Mouse (Mus musculus): Measurements from ENCODE around the gene Syt5. TPM values are rescaled to one million over a fixed set of nuclear protein-coding genes. Genes with fewer than 3 reads are reported as not detected.
"Not testable (repeated sequence)": the region's sequence is repeated elsewhere in the genome, so short reads cannot be mapped to it uniquely, and the experiment has no call there.

The Syt5 gene
- total RNA-seq (2021), result 100 to 1,000 TPM; 203 to 205 TPM
- long read RNA-seq, transcript Syt5-201 (8 exons, 1,750 nt), result major isoform, 28 of 245 reads
- long read RNA-seq, partial matches to known transcripts, result 29 of 245 reads
- long read RNA-seq, other reads (novel, unspliced or antisense), result 188 of 245 reads

DNA sequence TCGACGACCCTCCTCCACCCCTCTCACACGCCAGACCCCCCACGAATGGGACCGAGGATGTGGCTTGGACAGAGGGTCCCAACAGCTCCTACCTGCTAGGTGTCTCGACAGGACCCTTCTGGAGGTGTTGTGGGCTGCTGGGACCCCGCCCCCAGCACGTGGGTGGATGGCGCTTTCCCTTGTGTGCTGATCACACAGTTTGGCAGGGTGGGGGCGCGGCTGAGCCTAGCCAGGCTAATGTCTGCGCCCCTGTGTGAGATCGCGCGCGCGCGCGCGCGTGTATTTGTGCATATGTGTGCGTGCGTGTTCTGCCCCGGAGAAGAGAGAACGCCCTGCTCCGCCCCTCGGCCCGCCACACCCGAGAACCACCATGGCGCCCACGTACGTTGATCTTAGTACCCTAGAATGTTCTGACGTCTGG, at the start of gene Syt5:
Gene Syt5, minus strand, starts transcription at position 321 of the 421 bp plus-strand sequence.
- peak; percentile 56 to 75 for DNase-seq (ENCODE audit: low spot score in 2 of 2)

DNA sequence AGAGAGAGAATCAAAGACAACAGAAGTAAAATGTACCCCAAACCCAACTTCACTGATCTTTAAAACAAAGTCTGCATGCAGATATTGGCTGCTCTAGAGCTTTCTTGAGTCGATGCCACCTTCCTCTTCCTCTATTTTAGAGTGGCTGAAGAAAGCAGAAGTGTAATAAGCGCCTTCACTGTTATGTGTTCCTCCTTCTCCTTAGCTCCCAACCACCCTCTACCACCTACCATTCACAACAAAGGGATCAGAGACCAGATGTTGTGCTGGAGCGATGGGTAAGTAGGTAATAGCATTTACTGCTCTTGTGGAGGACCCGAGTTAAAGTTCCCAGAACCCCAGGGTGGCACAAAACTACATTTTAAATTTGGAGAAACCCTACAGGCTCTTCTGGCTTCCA, 49.7 kb upstream of the Syt5 start:
- not testable (repeated sequence) for DNase-seq (ENCODE audit: low spot score in 2 of 2)

DNA sequence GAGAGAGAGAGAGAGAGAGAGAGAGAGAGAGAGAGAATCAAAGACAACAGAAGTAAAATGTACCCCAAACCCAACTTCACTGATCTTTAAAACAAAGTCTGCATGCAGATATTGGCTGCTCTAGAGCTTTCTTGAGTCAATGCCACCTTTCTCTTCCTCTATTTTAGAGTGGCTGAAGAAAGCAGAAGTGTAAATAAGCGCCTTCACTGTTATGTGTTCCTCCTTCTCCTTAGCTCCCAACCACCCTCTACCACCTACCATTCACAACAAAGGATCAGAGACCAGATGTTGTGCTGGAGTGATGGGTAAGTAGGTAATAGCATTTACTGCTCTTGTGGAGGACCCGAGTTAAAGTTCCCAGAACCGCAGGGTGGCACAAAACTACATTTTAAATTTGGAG, 34.1 kb upstream of the Syt5 start:
- not testable (repeated sequence) for DNase-seq (ENCODE audit: low spot score in 2 of 2)

DNA sequence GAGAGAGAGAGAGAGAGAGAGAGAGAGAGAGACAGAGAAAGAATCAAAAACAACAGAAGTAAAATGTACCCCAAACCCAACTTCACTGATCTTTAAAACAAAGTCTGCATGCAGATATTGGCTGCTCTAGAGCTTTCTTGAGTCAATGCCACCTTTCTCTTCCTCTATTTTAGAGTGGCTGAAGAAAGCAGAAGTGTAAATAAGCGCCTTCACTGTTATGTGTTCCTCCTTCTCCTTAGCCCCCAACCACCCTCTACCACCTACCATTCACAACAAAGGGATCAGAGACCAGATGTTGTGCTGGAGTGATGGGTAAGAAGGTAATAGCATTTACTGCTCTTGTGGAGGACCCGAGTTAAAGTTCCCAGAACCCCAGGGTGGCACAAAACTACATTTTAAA, 25.0 kb upstream of the Syt5 start:
- DNase-seq (ENCODE audit: low spot score in 2 of 2), result not testable (repeated sequence)

DNA sequence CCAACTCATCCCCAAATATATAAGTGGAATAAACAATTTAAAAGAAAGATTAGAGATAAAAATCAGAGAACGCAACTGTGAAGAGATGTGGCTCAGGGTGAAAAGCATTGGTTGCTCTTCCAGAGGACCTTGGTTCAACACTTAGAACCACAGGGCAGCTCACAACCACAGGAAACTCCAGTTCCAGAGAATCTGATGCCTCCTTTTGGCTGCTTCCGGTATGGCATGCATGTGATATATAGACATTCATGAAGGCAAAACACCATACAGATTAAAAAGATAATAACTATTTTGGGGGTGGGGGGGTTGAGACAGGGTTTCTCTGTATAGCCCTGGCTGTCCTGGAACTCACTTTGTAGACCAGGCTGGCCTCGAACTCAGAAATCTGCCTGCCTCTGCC, 15.3 kb upstream of the Syt5 start:
- DNase-seq (ENCODE audit: low spot score in 2 of 2), result peak in 1 of 2 experiments; percentile 4

DNA sequence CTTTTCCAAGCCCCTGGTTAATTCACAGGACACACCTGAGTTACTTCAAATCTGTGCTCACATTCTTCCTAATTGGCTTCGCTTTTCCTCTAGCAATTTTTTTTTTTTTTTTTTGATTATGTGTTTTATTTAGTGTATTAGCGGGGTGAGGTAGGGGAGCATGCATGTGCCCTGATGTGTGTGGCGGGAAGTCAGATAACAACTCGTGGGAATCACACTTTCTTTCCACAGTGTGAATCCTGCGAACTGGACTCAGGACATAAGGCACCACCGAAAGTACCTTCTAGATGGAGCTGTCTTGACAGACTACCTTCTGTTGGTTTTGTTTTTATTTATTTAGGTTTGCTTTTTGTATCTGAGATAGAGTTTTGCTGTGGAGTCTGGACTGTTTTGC, 9.8 kb upstream of the Syt5 start:
- DNase-seq (ENCODE audit: low spot score in 2 of 2), result no peak

DNA sequence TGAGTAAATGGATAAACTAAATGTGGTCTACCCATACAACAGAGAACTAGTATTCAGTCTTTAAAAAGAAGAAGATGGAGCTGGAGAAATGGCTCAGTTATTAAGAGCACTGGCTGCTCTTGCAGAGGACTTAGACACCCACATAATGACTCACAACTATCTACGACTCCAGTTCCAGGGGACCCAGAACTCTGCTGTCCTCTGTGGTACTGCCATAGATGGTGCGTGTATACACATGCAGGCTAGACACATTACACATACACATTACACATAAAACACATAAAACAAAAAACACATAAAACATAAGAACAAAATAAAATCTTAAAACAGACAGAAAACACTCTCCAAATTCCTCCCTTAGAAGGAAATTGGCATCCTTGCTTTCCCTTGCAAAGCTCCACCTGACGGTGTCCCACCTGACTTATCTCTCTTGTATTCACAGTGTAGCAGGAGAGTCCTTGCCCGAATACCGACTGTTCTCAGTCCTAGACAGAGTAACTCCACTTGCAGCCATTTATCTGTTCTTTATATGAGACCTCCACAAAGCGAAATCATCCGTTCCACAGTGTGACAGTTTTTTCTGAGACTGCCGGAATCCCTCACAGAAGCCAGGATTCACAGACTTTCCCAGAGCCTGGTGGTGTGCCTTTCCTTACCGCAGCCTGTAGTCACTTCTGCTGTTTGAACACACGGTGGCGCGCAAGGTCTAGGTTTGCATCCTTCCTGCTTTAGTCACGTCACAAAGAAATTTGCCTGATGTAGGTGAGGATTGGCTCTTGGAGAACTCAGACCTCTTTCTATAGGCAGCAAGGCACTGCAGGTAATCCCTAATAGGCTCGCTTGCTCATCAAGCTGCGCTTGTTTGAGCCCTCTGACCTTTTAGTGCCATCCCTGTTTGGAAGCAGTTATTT, 9.2 kb upstream of the Syt5 start:
- peak; percentile 87 to 88 for DNase-seq (ENCODE audit: low spot score in 2 of 2)

DNA sequence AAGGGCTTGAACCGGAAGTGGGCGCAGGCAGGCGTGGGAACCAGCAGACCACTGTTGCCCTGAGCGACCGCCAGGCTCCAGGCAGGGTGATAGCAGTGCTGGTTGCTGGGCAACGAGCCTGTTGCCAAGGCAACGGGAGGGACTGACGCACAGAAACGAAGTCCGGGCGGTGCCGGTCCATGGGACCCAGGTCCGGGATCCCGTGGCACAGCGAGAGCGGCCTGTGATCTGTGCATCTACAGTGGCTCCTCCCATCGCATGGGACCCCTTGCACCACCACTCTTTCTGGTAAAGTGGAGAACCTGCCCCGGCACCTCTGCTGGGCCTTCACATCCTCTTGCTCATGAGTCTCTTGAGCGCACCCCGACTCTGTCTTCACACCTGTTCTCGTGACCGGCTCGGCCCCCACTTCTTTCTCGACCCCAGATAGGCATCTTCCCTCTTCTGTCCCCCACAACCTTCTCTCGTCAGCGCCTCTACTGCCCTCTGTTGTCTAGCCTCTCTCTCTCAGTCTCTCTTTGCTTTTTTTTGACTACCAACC, 680 bp downstream of the Syt5 start:
- DNase-seq (ENCODE audit: low spot score in 2 of 2), result peak; percentile 93 to 95

DNA sequence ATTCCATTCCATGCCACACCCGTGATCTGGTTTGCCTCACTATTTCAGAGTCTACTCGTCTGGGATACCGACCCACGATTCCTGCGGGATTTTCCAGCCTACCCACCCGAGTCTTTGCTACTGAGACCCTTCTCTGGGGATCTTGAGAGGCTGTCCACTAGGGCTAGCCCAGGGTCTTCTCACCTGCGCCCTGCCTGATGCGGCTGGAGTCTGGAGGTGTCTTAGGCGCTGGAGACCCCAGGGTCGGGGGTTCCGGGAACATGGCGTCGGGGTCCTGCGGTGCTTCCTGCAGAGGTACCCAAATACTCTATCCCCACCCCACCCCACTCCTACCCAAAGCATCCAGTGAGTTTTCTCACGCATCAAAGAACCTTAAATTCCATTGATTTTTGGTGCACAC, 1.3 kb downstream of the Syt5 start:
- DNase-seq (ENCODE audit: low spot score in 2 of 2), result no peak

DNA sequence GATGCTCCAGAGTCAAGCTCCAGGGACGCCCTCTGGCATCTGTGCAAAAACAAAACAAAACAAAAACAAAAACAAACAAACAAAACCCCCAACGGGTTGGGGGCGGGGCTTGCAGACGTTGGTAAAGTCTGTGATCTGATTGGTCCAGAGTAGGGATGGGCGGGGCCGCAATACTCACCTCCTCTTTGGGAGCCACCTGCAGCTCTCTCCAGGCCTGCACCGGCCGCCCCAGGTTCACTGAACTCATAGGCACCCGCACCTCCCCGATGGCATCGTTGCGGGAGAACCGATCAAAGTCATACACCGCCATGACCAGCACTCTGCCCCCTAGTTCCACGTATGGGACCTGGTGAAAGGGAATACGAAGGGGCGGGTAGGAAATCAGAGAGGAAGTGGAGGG, 5.3 kb downstream of the Syt5 start:
- DNase-seq (ENCODE audit: low spot score in 2 of 2), result no peak

DNA sequence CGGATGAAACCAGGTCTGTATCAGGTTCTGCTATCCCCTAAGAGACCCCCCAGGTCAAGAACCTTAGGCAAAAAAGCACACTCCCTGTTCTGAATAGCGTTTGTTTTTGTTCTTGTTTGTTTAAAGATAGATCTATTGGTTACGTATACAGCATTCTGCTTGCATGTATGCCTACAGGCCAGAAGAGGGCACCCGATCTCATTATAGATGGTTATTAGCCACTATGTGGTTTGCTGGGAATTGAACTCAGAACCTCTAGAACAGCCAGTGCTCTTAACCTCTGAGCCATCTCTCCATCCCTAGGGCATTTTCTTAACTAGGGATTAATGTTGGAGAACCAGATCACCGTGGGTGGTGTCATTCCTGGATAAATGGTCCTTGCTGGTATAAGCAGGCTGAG, 6.0 kb downstream of the Syt5 start:
- DNase-seq (ENCODE audit: low spot score in 2 of 2), result no peak

DNA sequence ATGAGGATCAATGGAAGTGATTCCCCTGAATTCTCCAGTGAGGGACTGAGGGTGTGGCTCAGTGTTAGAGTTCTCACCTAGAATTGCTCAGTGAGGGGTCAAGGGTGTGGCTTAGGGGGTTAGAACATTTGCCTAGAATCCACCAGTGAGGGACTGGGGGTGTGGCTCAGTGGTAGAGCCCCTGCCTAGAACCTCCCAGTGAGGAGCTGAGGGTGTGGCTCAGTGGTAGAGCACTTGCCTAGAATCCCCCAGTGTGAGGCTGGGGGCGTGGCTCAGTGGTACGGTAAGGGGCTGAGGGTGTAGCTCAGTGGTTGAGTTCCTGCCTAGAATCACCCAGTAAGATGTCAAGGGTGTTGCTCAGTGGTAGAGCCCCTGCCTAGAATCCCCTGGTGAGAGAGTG, 8.3 kb downstream of the Syt5 start:
- no peak for DNase-seq (ENCODE audit: low spot score in 2 of 2)

DNA sequence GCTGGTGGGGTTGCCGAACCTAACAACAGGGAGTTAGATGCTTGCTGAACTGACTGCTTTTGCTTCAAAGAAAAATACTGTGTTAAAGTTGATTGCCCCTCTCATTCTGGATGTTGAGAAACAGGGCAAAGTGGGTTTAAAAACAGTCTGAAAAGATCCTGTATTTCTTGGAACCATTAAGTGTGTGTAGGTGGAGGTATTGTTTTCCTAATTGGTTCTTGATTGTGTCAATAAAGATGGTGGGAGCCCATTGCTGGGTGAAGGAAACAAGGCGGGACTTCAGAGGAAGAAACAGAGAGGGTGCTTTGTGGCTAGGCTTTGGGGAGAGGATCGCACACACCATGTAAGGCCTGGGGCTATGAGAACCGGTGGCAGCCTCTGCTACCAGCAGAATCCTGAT, 10.2 kb downstream of the Syt5 start:
- no peak for DNase-seq (ENCODE audit: low spot score in 2 of 2)

DNA sequence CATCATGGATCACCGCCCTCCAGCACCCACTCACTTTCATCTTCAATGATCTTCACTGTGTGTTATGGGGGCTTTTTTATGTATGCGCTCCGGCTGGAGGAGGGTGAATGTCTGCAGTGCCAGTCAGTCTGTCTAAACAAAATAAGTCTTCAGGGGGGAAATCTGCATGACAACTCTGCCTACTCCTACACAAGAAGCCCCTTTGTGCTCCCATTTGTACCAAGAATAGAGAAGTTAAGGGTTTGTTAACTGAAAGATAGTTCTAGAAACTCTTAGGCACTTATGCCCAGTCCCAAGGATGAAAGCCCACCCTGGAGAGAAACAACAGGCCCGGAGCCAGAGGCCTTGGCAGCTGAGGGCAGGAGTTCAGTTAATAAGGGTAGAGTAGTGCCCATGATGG, 11.0 kb downstream of the Syt5 start:
- DNase-seq (ENCODE audit: low spot score in 2 of 2), result no peak

DNA sequence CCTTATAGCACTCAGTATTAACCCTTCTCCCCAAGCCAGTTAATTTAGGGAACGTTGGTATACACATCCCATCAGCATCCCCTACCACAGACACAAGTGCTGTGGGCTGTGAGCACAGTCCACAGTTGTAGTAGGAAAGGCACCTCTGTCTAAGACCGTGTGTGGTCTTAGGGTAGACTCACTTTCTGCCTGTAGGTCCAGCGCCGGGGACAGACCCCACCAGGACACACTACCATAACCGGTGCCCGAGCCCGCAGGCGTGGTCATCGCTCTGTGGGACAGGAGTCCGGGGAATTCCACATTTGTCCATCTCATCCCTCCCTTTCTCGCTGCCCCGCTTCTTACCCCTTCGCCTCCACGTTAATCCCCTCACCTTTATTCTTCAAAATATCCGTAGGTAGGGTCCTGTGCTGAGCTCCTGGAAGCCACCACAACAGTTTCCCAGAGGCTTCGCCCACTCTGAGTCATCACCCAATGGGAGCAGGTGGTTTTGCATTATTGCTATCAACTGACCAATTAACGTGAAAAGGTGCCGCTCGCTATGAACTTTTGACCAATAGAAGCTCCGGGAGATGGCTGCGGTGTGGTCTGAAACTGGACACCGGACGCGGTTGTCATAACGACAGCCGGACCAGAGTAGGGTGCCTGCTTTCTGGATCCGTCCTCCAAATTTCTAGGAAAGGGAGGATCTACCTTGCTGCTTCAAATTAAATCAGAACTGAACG, 15.2 kb downstream of the Syt5 start, which contains the start of gene Dnaaf3:
Gene Dnaaf3, minus strand, starts transcription at position 449 of the 725 bp plus-strand sequence.
- no peak for DNase-seq (ENCODE audit: low spot score in 2 of 2)

DNA sequence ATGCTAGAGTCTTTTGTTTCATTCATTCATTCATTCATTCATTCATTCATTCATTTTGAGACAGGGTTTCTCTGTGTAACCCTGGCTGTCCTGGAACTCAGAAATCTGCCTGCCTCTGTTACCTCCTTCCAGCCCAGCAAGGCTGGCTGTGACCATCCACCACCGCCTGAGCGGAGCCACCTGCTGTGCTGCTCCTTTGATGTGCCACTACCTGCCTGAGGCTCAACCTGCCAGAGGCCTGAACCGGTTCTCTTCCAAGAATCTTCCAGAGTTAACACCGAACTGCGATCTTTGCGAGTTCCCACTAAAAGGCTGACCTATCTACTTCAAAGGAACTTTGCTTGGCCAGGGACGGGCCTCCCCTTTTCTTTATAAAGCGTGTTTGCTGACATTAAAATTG, 17.2 kb downstream of the Syt5 start:
- DNase-seq (ENCODE audit: low spot score in 2 of 2), result not testable (repeated sequence)

DNA sequence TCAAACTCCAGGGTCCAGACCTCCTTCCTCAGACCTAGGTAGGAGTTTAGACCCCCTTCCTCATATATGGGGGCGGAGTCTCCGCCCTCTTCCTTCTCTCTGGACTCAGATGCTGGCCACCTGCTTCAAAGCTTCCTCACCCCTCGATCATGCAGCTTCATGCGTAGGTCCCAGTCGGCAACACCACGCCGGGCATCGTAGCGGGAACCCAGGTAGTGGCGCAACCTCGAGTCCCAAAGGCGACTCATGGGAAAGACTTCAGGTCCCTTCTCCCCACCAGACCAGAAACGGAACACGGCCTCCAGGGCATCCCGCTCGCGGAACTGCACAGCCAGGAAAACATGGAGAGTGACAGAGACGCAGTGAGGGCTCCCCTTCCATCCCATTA, 20.0 kb downstream of the Syt5 start:
- no peak for DNase-seq (ENCODE audit: low spot score in 2 of 2)

DNA sequence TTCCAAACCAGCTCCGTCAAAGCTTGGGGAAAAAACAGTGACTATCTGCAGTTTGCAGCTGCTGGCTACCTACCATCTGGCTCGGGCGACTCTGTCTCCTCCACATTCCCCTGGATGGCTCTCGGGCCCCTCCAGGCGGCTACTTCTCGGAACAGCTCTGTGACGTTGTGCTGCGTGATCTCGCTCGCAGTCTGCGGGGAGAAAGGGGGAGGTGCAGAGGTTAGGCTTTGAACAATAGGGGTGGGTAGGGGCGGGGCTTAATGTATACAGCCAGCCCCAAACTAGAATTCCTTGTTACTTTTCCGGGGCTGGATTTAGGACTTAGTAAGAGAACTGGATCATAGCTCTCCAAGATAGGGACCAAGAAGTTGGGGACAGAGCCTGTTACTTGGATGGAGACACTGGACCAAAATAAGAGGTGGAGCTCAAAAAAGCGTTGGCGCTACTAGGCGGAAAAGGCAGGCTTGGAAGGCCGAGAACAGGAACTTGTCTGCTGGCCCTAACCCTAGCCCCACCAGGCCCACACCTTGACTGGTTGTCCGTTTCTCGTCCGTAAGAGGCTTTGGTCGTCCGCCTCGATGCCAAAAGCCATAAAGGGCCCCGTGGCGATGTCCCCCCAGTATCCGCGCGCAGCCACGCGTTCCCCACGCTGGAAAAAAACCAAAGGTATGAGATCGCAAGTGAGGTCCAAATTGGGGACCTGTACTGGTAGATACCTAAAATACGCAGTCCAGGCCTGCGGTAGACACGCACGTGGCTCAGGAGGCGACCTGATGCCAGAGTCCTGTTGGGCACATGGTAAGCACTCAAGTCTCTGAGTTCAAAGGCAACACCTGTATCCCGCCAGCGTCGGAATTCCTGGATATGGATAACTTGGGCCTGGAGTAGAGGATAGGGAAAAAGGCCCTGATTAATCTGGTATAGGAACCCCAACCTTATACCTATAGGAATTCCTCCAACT, 20.7 kb downstream of the Syt5 start:
- peak; percentile 76 to 84 for DNase-seq (ENCODE audit: low spot score in 2 of 2)

DNA sequence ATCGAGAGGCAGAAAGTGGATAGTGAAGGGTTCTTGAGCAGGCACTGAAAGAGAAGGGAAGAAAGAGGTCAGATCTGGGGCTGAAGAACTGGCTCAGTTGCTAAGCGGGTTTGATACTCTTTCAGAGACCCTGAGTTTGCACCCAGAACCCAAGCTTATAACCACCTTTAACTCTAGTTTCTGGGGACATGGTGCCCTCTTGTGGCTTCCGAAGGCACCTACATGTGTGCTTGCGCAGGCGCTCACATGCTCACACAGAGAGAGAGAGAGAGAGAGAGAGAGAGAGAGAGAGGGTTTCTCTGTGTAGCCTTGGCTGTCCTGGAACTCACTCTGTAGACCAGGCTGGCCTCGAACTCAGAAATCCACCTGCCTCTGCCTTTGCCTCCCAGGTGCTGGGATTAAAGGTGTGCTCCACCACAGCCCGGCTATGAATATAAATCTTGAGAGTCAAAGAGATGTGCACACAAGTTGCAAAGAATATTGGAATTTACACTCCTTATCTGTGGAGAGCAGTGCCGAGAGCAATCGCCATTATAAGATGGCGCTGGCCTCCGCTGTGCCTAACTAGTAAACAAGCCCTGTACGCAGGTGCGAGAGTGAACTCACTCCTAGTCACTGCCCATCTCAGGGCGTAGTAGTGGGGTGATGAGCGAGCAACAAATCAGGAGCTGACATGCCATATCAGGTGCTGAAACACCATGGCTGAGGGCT, 23.0 kb downstream of the Syt5 start, which contains the start of gene Tnni3:
Gene Tnni3, minus strand, starts transcription at position 18 of the 711 bp plus-strand sequence.
- DNase-seq (ENCODE audit: low spot score in 2 of 2), result peak in 1 of 2 experiments; percentile 58

Data from layer of hippocampus, postnatal 10 days (tissue).